8 mouse cellular contexts compared by ENCODE assay signal in genomic region chr8:85013230-85013840, GRCm38 (mm10). TPM values are rescaled to one million over a fixed set of nuclear protein-coding genes. Genes with fewer than 3 reads are reported as not detected.
DNase-seq lines count a peak whose midpoint lies in the region; ATAC-seq and TF ChIP-seq lines count a peak whose summit lies in the region.

No protein-coding gene starts in this region.

- no peak for TF ChIP-seq POLR2A in spleen, adult 2 months (IDR thresholded peaks at IDR 0.05; ENCODE audit: low read depth, low read length)

- H3K4me2 ChIP-seq in limb, embryonic 13.5 days (replicated peaks), result peak overlapping the region; percentile 63
- peak overlapping the region; percentile 67 for H3K4me2 ChIP-seq in midbrain, embryonic 13.5 days (replicated peaks)

- peaks cover 14% of the 10 kb centered on the region for H3K36me3 ChIP-seq in limb, embryonic 13.5 days
- peaks cover 15% of the 10 kb centered on the region for H3K36me3 ChIP-seq in midbrain, embryonic 13.5 days
- peaks cover 6% of the 10 kb centered on the region for H3K36me3 ChIP-seq in spleen, adult 2 months (ENCODE audit: control insufficient read depth, insufficient read depth, low read length)

- H3K4me1 ChIP-seq in limb, embryonic 13.5 days, result peaks cover 5% of the 10 kb centered on the region
- peaks cover 11% of the 10 kb centered on the region; the same call in 1 of the 2 replicates for H3K4me1 ChIP-seq in midbrain, embryonic 13.5 days (replicated peaks)
- no peaks in the 10 kb centered on the region; the same call in 1 of the 2 replicates for H3K4me1 ChIP-seq in spleen, adult 2 months (ENCODE audit: control insufficient read depth, insufficient read depth, insufficient read length)

- intact Hi-C loops in gastrocnemius, adult 2 months (cut with DNase I), result no loop called here

- peak; percentile 62 for TF ChIP-seq CTCF in gastrocnemius, adult 2 months (IDR thresholded peaks at IDR 0.05)
- TF ChIP-seq CTCF in spleen, adult 2 months (IDR thresholded peaks at IDR 0.05; ENCODE audit: extremely low read depth, insufficient read depth, insufficient read length, insufficient replicate concordance), result peak; percentile 56; the same call in 1 of the 2 replicates

- 6% methylated on average over 25 of the region's 26 CpGs for WGBS in limb, embryonic 13.5 days
- 6% methylated on average over 26 of the region's 26 CpGs for WGBS in midbrain, embryonic 13.5 days
- WGBS in spleen, adult 2 months, result 7% methylated on average over 26 of the region's 26 CpGs

- H3K4me3 ChIP-seq in gastrocnemius, adult 2 months, result peak overlapping the region; percentile 57
- H3K4me3 ChIP-seq in limb, embryonic 13.5 days, result peak overlapping the region; percentile 30
- H3K4me3 ChIP-seq in midbrain, embryonic 13.5 days (replicated peaks), result peak overlapping the region; percentile 34
- peak overlapping the region; percentile 41; the same call in 1 of the 2 replicates for H3K4me3 ChIP-seq in spleen, adult 2 months (ENCODE audit: extremely low read depth, insufficient read depth, insufficient read length)

- H3K27me3 ChIP-seq in limb, embryonic 13.5 days, result peaks cover 62% of the 10 kb centered on the region
- H3K27me3 ChIP-seq in midbrain, embryonic 13.5 days, result peaks cover 57% of the 10 kb centered on the region
- peaks cover 10% of the 10 kb centered on the region for H3K27me3 ChIP-seq in spleen, adult 2 months (ENCODE audit: control insufficient read depth, insufficient read depth, low read length)

- peak; percentile 72 for DNase-seq in gastrocnemius, adult 2 months
- no peak for DNase-seq in gastrocnemius, adult 8-10 months (ENCODE audit: low spot score in 2 of 2)
- peak; percentile 73 to 82 for DNase-seq in cerebellum, postnatal 25 days
- DNase-seq in gastrocnemius, postnatal 10 days, result peak; percentile 59
- DNase-seq in kidney, adult 18-20 months, result peak; percentile 84
- peak; percentile 51 to 76 for DNase-seq in spleen, adult 2 months (ENCODE audit: low read depth in 1 of 2, low spot score in 2 of 2)

- no peaks in the 10 kb centered on the region for H3K9me3 ChIP-seq in limb, embryonic 13.5 days
- H3K9me3 ChIP-seq in midbrain, embryonic 13.5 days, result no peaks in the 10 kb centered on the region

- H3K27ac ChIP-seq in gastrocnemius, adult 2 months, result no peak overlapping the region
- no peak overlapping the region for H3K27ac ChIP-seq in limb, embryonic 13.5 days
- H3K27ac ChIP-seq in midbrain, embryonic 13.5 days, result no peak overlapping the region
- no peak overlapping the region for H3K27ac ChIP-seq in spleen, adult 2 months (ENCODE audit: insufficient read depth, low read length)

- no peak for ATAC-seq in limb, embryonic 13.5 days (ENCODE audit: low FRiP score, low read depth)
- peak; percentile 75 for ATAC-seq in midbrain, embryonic 13.5 days

- peak overlapping the region; percentile 48; the same call in 1 of the 2 replicates for H3K9ac ChIP-seq in limb, embryonic 13.5 days
- peak overlapping the region; percentile 62; the same call in 1 of the 2 replicates for H3K9ac ChIP-seq in midbrain, embryonic 13.5 days (replicated peaks)

RNA-seq across cellular contexts. Expression of gene Best2, which starts 1.0 kb away (rescaled TPM):
- not detected for total RNA-seq in gastrocnemius, adult 2 months (2021)
- total RNA-seq in gastrocnemius, adult 8-10 months (2022), result not detected
- not detected for total RNA-seq in gastrocnemius, postnatal 10 days (2021)
- polyA plus RNA-seq in limb, embryonic 13.5 days (2015; fragmentation: Nextera tagmentation; extraction: Ambion mirVana), result not detected in 2 replicates
- not detected in 2 replicates for polyA plus RNA-seq in midbrain, embryonic 13.5 days (2015; fragmentation: Nextera tagmentation; extraction: Ambion mirVana)
- polyA plus RNA-seq in spleen, adult 2 months (2012; rRNA removed), result not detected in 2 replicates

RNA-seq across cellular contexts. Expression of gene Asna1, which starts 11.7 kb away (rescaled TPM):
- total RNA-seq in gastrocnemius, adult 2 months (2021), result 10 to 100 TPM; 50.6 to 58.0 TPM
- total RNA-seq in gastrocnemius, adult 8-10 months (2022), result 10 to 100 TPM; 57.1 to 67.3 (median 58.8) TPM
- total RNA-seq in gastrocnemius, postnatal 10 days (2021), result 10 to 100 TPM; 47.4 to 47.8 TPM
- polyA plus RNA-seq in limb, embryonic 13.5 days (2015; fragmentation: Nextera tagmentation; extraction: Ambion mirVana), result 132 TPM in 2 replicates
- polyA plus RNA-seq in midbrain, embryonic 13.5 days (2015; fragmentation: Nextera tagmentation; extraction: Ambion mirVana), result 151 and 154 TPM in 2 replicates
- polyA plus RNA-seq in spleen, adult 2 months (2012; rRNA removed), result 71.6 and 72.0 TPM in 2 replicates

RNA-seq across cellular contexts. Expression of gene Trir, which starts 13.3 kb away (rescaled TPM):
- 10 to 100 TPM; 71.9 to 72.4 TPM for total RNA-seq in gastrocnemius, adult 2 months (2021)
- total RNA-seq in gastrocnemius, adult 8-10 months (2022), result 10 to 100 TPM; 57.5 to 74.2 (median 66.1) TPM
- 10 to 100 TPM; 94.0 to 98.0 TPM for total RNA-seq in gastrocnemius, postnatal 10 days (2021)
- polyA plus RNA-seq in limb, embryonic 13.5 days (2015; fragmentation: Nextera tagmentation; extraction: Ambion mirVana), result 114 and 132 TPM in 2 replicates
- polyA plus RNA-seq in midbrain, embryonic 13.5 days (2015; fragmentation: Nextera tagmentation; extraction: Ambion mirVana), result 135 and 153 TPM in 2 replicates
- 87.8 and 137 TPM in 2 replicates for polyA plus RNA-seq in spleen, adult 2 months (2012; rRNA removed)

RNA-seq across cellular contexts. Expression of gene Hook2, which starts 22.9 kb away (rescaled TPM):
- 1 to 10 TPM; 1.4 to 2.0 TPM for total RNA-seq in gastrocnemius, adult 2 months (2021)
- total RNA-seq in gastrocnemius, adult 8-10 months (2022), result 1 to 10 TPM; 2.0 to 3.1 (median 2.6) TPM
- total RNA-seq in gastrocnemius, postnatal 10 days (2021), result 1 to 10 TPM; 2.3 to 2.7 TPM
- 18.6 and 18.8 TPM in 2 replicates for polyA plus RNA-seq in limb, embryonic 13.5 days (2015; fragmentation: Nextera tagmentation; extraction: Ambion mirVana)
- 23.5 and 23.8 TPM in 2 replicates for polyA plus RNA-seq in midbrain, embryonic 13.5 days (2015; fragmentation: Nextera tagmentation; extraction: Ambion mirVana)
- 3.6 and 3.9 TPM in 2 replicates for polyA plus RNA-seq in spleen, adult 2 months (2012; rRNA removed)

RNA-seq across cellular contexts. Expression of gene Tnpo2, which starts 23.4 kb away (rescaled TPM):
- total RNA-seq in gastrocnemius, adult 2 months (2021), result 10 to 100 TPM; 29.9 to 33.4 TPM
- total RNA-seq in gastrocnemius, adult 8-10 months (2022), result 10 to 100 TPM; 28.3 to 38.4 (median 32.6) TPM
- total RNA-seq in gastrocnemius, postnatal 10 days (2021), result 10 to 100 TPM; 27.7 to 35.6 TPM
- polyA plus RNA-seq in limb, embryonic 13.5 days (2015; fragmentation: Nextera tagmentation; extraction: Ambion mirVana), result 31.0 and 32.2 TPM in 2 replicates
- polyA plus RNA-seq in midbrain, embryonic 13.5 days (2015; fragmentation: Nextera tagmentation; extraction: Ambion mirVana), result 51.7 and 56.8 TPM in 2 replicates
- polyA plus RNA-seq in spleen, adult 2 months (2012; rRNA removed), result 40.0 and 47.5 TPM in 2 replicates

Comparison
In these comparisons a context has a peak if more than half of its experiments do, and no peak if none do; other contexts are left out.
1. DNase-seq: peak in gastrocnemius, adult 2 months (single experiment), cerebellum, postnatal 25 days (2 of 2), gastrocnemius, postnatal 10 days (single experiment), kidney, adult 18-20 months (single experiment) and spleen, adult 2 months (2 of 2); none in gastrocnemius, adult 8-10 months (0 of 2).
2. Peak in every context shown above with its lines, with median percentiles within 50 percentile points of each other: H3K4me3 ChIP-seq.